Comparison of ENCODE assay signal across 8 mouse cellular contexts in genomic region chr6:56480914-56481482, GRCm38 (mm10).
DNase-seq lines count a peak whose midpoint lies in the region; ATAC-seq and TF ChIP-seq lines count a peak whose summit lies in the region.

No protein-coding gene starts in this region.

- no peaks in the 10 kb centered on the region for H3K9me3 ChIP-seq in heart, embryonic 10.5 days
- no peaks in the 10 kb centered on the region for H3K9me3 ChIP-seq in hindbrain, embryonic 12.5 days (replicated peaks)
- no peaks in the 10 kb centered on the region for H3K9me3 ChIP-seq in midbrain, embryonic 14.5 days (ENCODE audit: control insufficient read depth, low read length)

- H3K4me1 ChIP-seq in heart, adult 2 months (ENCODE audit: control insufficient read depth, insufficient read depth, low read length): no peaks in the 10 kb centered on the region; the same call in 1 of the 2 replicates
- H3K4me1 ChIP-seq in heart, embryonic 10.5 days: no peaks in the 10 kb centered on the region
- no peaks in the 10 kb centered on the region for H3K4me1 ChIP-seq in hindbrain, embryonic 12.5 days
- H3K4me1 ChIP-seq in midbrain, embryonic 14.5 days (ENCODE audit: control insufficient read depth, insufficient read depth, low read length): no peaks in the 10 kb centered on the region

- no peaks in the 10 kb centered on the region for H3K79me2 ChIP-seq in heart, adult 2 months (replicated peaks; ENCODE audit: control insufficient read depth, insufficient read depth, low read length)

- H3K4me3 ChIP-seq in heart, adult 2 months: no peak overlapping the region
- no peak overlapping the region for H3K4me3 ChIP-seq in heart, embryonic 10.5 days
- no peak overlapping the region for H3K4me3 ChIP-seq in hindbrain, embryonic 12.5 days
- H3K4me3 ChIP-seq in midbrain, embryonic 14.5 days (replicated peaks; ENCODE audit: low read depth, low read length): no peak overlapping the region

- TF ChIP-seq CTCF in heart, adult 2 months (IDR thresholded peaks at IDR 0.05): peak; percentile 90

- H3K4me2 ChIP-seq in hindbrain, embryonic 12.5 days (replicated peaks): no peak overlapping the region
- H3K4me2 ChIP-seq in midbrain, embryonic 14.5 days (ENCODE audit: low read length): no peak overlapping the region

- 2% methylated on average over 6 of the region's 6 CpGs for WGBS in heart, adult 2 months
- WGBS in heart, embryonic 10.5 days: 2% methylated on average over 6 of the region's 6 CpGs
- 2% methylated on average over 6 of the region's 6 CpGs for WGBS in hindbrain, embryonic 12.5 days
- WGBS in midbrain, embryonic 14.5 days: under 1% methylated on average over 6 of the region's 6 CpGs

- no peak for TF ChIP-seq POLR2A in heart, adult 2 months (IDR thresholded peaks at IDR 0.05; ENCODE audit: insufficient read depth, low read depth, low read length)

- no peaks in the 10 kb centered on the region for H3K36me3 ChIP-seq in heart, adult 2 months (ENCODE audit: control insufficient read depth, insufficient read depth, low read length)
- no peaks in the 10 kb centered on the region for H3K36me3 ChIP-seq in heart, embryonic 10.5 days
- H3K36me3 ChIP-seq in hindbrain, embryonic 12.5 days: no peaks in the 10 kb centered on the region
- no peaks in the 10 kb centered on the region for H3K36me3 ChIP-seq in midbrain, embryonic 14.5 days (ENCODE audit: control insufficient read depth, insufficient read depth, low read length)

- DNase-seq in heart, adult 2 months: peak in 1 of 2 experiments; percentile 46
- DNase-seq in heart, embryonic 10.5 days (ENCODE audit: low spot score): no peak
- DNase-seq in adrenal gland, adult 8-10 months: peak; percentile 6
- peak; percentile 51 for DNase-seq in embryo, embryonic 11.5 days (ENCODE audit: low read depth, low spot score)
- peak; percentile 14 for DNase-seq in left cerebral cortex, adult 11 months (ENCODE audit: low spot score)
- DNase-seq in midbrain, embryonic 14.5 days: peak; percentile 90
- DNase-seq in testis, postnatal 14 days (ENCODE audit: low spot score): peak; percentile 9

- intact Hi-C loops in heart, adult 2 months (cut with DNase I): loop anchor here (1.0 to 2.0 kb wide), 2 partner anchors 127 to 210 kb away; no protein-coding TSS in a partner anchor

- no peak for TF ChIP-seq EP300 in heart, adult 2 months (IDR thresholded peaks at IDR 0.05; ENCODE audit: insufficient read depth, low read depth, low read length)

- no peak overlapping the region for H3K27ac ChIP-seq in heart, adult 2 months
- H3K27ac ChIP-seq in heart, embryonic 10.5 days: no peak overlapping the region
- H3K27ac ChIP-seq in hindbrain, embryonic 12.5 days: no peak overlapping the region
- H3K27ac ChIP-seq in midbrain, embryonic 14.5 days (replicated peaks; ENCODE audit: low read depth, low read length): no peak overlapping the region

- no peaks in the 10 kb centered on the region for H3K27me3 ChIP-seq in heart, adult 2 months (ENCODE audit: control insufficient read depth, insufficient read depth, low read length)
- no peaks in the 10 kb centered on the region for H3K27me3 ChIP-seq in heart, embryonic 10.5 days (ENCODE audit: insufficient read depth, poor library complexity, severe bottlenecking)
- no peaks in the 10 kb centered on the region for H3K27me3 ChIP-seq in hindbrain, embryonic 12.5 days
- H3K27me3 ChIP-seq in midbrain, embryonic 14.5 days (ENCODE audit: control insufficient read depth, insufficient read depth, low read length): no peaks in the 10 kb centered on the region

- ATAC-seq in hindbrain, embryonic 12.5 days (ENCODE audit: low FRiP score): peak; percentile 32; the same call in 1 of the 2 replicates
- ATAC-seq in midbrain, embryonic 14.5 days (ENCODE audit: low FRiP score, low TSS enrichment): 0 out of 2 replicates have a peak, but pooled peaks have one; percentile 40

- H3K9ac ChIP-seq in heart, adult 2 months (ENCODE audit: low read depth, low read length): no peak overlapping the region
- H3K9ac ChIP-seq in hindbrain, embryonic 12.5 days: no peak overlapping the region
- no peak overlapping the region for H3K9ac ChIP-seq in midbrain, embryonic 14.5 days (replicated peaks; ENCODE audit: low read length)
